Mouse (Mus musculus) bone marrow, adult 2 months (tissue): ENCODE data around the gene Dph3. TPM values are rescaled to one million over a fixed set of nuclear protein-coding genes. Genes with fewer than 3 reads are reported as not detected.

Experiments
- H3K27ac ChIP-seq: fragments of 200-500 bp; 2 replicates; pipeline ENCODE4 v1.5.1; 2012; ENCODE audit warnings: low read depth, mild to moderate bottlenecking, control low read depth, inconsistent platforms, low read length; ENCODE audit not compliant: control insufficient read depth, poor library complexity, insufficient read depth
- H3K4me1 ChIP-seq: fragments of 200-500 bp; 2 replicates; pipeline ENCODE4 v1.6.1; 2011; ENCODE audit warnings: low read length; ENCODE audit not compliant: control insufficient read depth, insufficient read depth
- H3K4me3 ChIP-seq: fragments of 200-500 bp; replicated peaks from 2 replicates; pipeline ENCODE3; 2011; ENCODE audit warnings: mild to moderate bottlenecking, low read depth, low read length, control low read depth; ENCODE audit not compliant: control insufficient read depth
- CTCF ChIP-seq: fragments of 200-500 bp; IDR thresholded peaks from 2 replicates; pipeline ENCODE4 v1.5.1; 2011; ENCODE audit warnings: low read length, control low read depth; ENCODE audit not compliant: control insufficient read depth, insufficient read depth
- POLR2A ChIP-seq: fragments of 200-500 bp; IDR thresholded peaks from 2 replicates; pipeline ENCODE4 v1.6.1; 2011; ENCODE audit warnings: low read depth, mild to moderate bottlenecking, control low read depth, low read length, borderline replicate concordance; ENCODE audit not compliant: control insufficient read depth
- WGBS: fragments of 180-500 bp; shearing (Covaris S2); methylation state at CpG from one replicate; pipeline ENCODE4 v1.1.7; 2018; 5-methylcytosine and 5-hydroxymethylcytosine counted together
- polyA plus RNA-seq: library from polyadenylated mRNA; stranded (reverse); fragments of >200 nt; gene quantifications from 2 replicates; pipeline ENCODE4 v1.2.4, GENCODE M21; 2011; ENCODE audit warnings: low replicate concordance; ENCODE audit not compliant: missing spikeins, insufficient read depth, insufficient read length

Gene Dph3
- polyA plus RNA-seq, 1 experiment = 54.2 TPM

- Histone ChIP-seq H3K4me1 (no peaks in the 10 kb centered on the region), H3K4me3 (no peak overlapping the region), H3K27ac (no peak overlapping the region)
- WGBS = 66% methylated on average over 7 of the region's 7 CpGs
- TF ChIP-seq CTCF (no peak), POLR2A (no peak)
Observed at GRCm38 (mm10) chr14:32073901-32074300, 11.6 kb downstream of the Dph3 start.

DNA sequence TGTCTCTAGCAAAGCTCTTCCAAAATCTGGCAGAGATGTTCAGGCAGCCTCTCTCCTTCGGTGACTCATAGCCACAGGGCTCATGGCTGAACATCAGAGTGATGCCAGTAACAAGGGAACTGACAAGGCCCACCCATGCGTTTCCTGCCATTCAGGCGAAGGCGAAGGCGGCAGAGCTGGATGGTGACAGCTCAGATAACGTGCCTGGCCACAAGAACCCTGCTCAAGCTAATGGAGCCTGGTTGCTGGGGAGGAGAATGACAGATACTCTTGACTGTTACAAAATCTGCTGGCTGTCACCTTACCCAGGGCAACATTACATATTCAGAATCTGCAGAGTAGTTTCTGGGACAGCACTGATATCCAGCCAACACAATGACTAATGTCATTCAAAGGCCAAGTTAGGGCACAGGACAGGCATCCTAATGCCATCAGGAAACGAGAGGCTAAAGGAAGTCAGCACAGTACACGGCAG, 12.3 kb downstream of the Dph3 start:
- Histone ChIP-seq H3K4me1 (no peaks in the 10 kb centered on the region), H3K27ac (no peak overlapping the region), H3K4me3 (no peak overlapping the region)
- WGBS = 13% methylated on average over 8 of the region's 8 CpGs
- TF ChIP-seq CTCF (no peak), POLR2A (no peak)

GRCm38 (mm10) chr14:32072807-32073206, 12.7 kb downstream of the Dph3 start:
- H3K4me1 ChIP-seq = no peaks in the 10 kb centered on the region
- no peak overlapping the region for H3K4me3 ChIP-seq
- TF ChIP-seq CTCF = no peak
- TF ChIP-seq POLR2A = no peak
- no peak overlapping the region for H3K27ac ChIP-seq

DNA sequence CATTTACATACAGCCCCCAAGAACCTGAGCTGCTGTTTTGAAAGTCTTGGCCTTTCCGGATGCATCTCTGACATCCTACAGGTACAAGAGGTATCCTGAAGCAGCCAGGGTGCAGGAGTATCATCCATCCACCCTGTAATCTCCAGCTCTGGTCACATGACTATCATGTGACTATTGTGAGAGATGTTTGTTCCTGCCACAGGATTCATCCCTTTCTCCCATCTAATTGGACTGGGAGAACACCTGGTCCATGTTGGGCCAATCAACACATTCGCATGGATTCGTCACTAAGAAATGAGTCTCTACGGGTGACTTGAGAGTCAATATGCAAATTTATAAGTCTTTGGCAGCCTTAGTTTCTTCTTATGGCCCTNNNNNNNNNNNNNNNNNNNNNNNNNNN, 24.1 kb downstream of the Dph3 start:
- WGBS = 82% methylated on average over 4 of the region's 4 CpGs
- no peak overlapping the region for H3K27ac ChIP-seq
- TF ChIP-seq POLR2A (no peak), CTCF (no peak)

DNA sequence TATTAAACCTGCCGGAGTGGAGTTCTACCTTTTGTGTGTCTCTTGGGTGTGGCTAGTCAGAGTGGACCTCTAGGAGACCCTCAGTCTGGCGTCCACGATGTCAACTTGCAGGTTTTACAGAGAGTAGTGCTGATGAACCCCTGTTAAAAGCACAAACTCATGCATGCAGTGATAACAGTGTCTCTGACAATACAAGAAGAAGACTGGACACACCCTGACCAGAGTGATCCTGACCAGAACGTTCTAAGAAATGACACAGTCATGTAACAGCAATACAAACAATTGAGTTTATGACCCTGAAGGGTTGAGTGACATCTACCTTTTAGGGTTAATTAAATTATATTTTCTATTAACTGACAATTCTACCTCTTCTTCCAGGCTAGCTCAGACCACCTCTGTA, 27.9 kb downstream of the Dph3 start:
- no peaks in the 10 kb centered on the region for H3K4me1 ChIP-seq
- TF ChIP-seq POLR2A (no peak), CTCF (no peak)
- no peak overlapping the region for H3K27ac ChIP-seq
- H3K4me3 ChIP-seq = no peak overlapping the region
- 76% methylated on average over 4 of the region's 4 CpGs for WGBS

More for the DNA sequence above, 24.1 kb downstream of the Dph3 start:
- Histone ChIP-seq H3K4me3 (no peak overlapping the region), H3K4me1 (no peaks in the 10 kb centered on the region)

- 82% methylated on average over 2 of the region's 2 CpGs for WGBS
- TF ChIP-seq CTCF (peak; percentile 39), POLR2A (no peak)
- H3K27ac ChIP-seq = no peak overlapping the region
- no peak overlapping the region for H3K4me3 ChIP-seq
- no peaks in the 10 kb centered on the region for H3K4me1 ChIP-seq
Observed at GRCm38 (mm10) chr14:32056675-32057074, 28.9 kb downstream of the Dph3 start.

GRCm38 (mm10) chr14:32055781-32056180, 29.7 kb downstream of the Dph3 start:
- Histone ChIP-seq H3K27ac (no peak overlapping the region), H3K4me3 (no peak overlapping the region), H3K4me1 (no peaks in the 10 kb centered on the region)
- WGBS = 87% methylated on average over 8 of the region's 8 CpGs
- TF ChIP-seq CTCF (no peak), POLR2A (no peak)

DNA sequence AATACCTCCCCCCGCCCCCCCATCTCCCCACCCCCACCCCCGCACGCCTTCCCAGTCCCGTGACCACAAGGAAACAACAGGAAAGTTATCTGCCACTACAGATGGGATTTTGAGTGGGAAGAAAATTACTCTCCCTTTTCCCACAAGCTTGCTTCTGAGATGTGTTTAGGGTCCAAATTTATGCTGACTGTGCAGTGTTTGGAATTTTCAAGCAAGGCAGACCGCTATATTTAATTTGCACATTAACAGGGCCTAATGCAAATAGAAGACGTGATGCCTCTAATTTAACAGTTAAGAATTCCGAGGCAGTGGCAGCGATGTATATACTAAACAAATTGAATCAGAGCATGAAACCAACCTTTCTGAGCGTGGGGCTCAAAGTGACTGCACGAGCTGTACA, 30.7 kb downstream of the Dph3 start:
- no peak for TF ChIP-seq POLR2A
- no peak for TF ChIP-seq CTCF
- H3K27ac ChIP-seq = no peak overlapping the region
- 82% methylated on average over 10 of the region's 10 CpGs for WGBS
- H3K4me3 ChIP-seq = no peak overlapping the region
- H3K4me1 ChIP-seq = no peaks in the 10 kb centered on the region

- no peak for TF ChIP-seq POLR2A
- TF ChIP-seq CTCF = no peak
- H3K27ac ChIP-seq = no peak overlapping the region
- H3K4me1 ChIP-seq = no peaks in the 10 kb centered on the region
- WGBS = 74% methylated on average over 5 of the region's 5 CpGs
- H3K4me3 ChIP-seq = no peak overlapping the region
Observed at GRCm38 (mm10) chr14:32053895-32054294, 31.6 kb downstream of the Dph3 start.
